In genomic region chr12:51696157-51696556, GRCm38 (mm10) we compare ENCODE assay signal across 27 mouse cellular contexts.
"Had no signal": no experiment of that assay in that cellular context is flagged by ENCODE, and none has a peak within 500 bp of the region (broad histone marks: within the 10 kb centered on the region; RNA-seq: fewer than 3 reads in every experiment).

No protein-coding gene starts in this region.

- H3K4me3 ChIP-seq: limb, embryonic 10.5 days; limb, embryonic 12.5 days; limb, embryonic 13.5 days; limb, embryonic 15.5 days; liver, embryonic 12.5 days; liver, embryonic 13.5 days; liver, embryonic 15.5 days; lung, embryonic 15.5 days; megakaryocyte, embryonic 14.5 days; midbrain, embryonic 10.5 days; midbrain, embryonic 12.5 days; midbrain, embryonic 13.5 days; midbrain, embryonic 15.5 days; myocyte had no signal

- H3K9me3 ChIP-seq: limb, embryonic 10.5 days; limb, embryonic 12.5 days; limb, embryonic 13.5 days; limb, embryonic 15.5 days; liver, embryonic 12.5 days; liver, embryonic 13.5 days; liver, embryonic 15.5 days; lung, embryonic 15.5 days; midbrain, embryonic 10.5 days; midbrain, embryonic 12.5 days; midbrain, embryonic 13.5 days; midbrain, embryonic 15.5 days had no signal

- DNase-seq: left cerebral cortex, postnatal 4 days; liver; liver, embryonic 13.5 days; liver, postnatal 0 days; lung, adult 18-20 months; lung, adult 2 months; lung, embryonic 14.5 days; lung, postnatal 10 days; lung, postnatal 14 days; lung, postnatal 36 days; lung, postnatal 4 days; midbrain, embryonic 14.5 days had no signal

- H3K36me3 ChIP-seq: limb, embryonic 10.5 days; limb, embryonic 12.5 days; limb, embryonic 13.5 days; limb, embryonic 15.5 days; liver, embryonic 12.5 days; liver, embryonic 13.5 days; liver, embryonic 15.5 days; lung, embryonic 15.5 days; midbrain, embryonic 10.5 days; midbrain, embryonic 12.5 days; midbrain, embryonic 13.5 days; midbrain, embryonic 15.5 days had no signal

- H3K4me1 ChIP-seq: limb, embryonic 12.5 days; midbrain, embryonic 12.5 days had no signal

- H3K27ac ChIP-seq: limb, embryonic 10.5 days; limb, embryonic 12.5 days; limb, embryonic 13.5 days; limb, embryonic 15.5 days; liver, embryonic 12.5 days; liver, embryonic 14.5 days; liver, embryonic 15.5 days; lung, embryonic 15.5 days; macrophage; midbrain, embryonic 10.5 days; midbrain, embryonic 12.5 days; midbrain, embryonic 13.5 days; midbrain, embryonic 15.5 days had no signal

- H3K27me3 ChIP-seq: limb, embryonic 12.5 days; limb, embryonic 13.5 days; limb, embryonic 15.5 days; liver, embryonic 12.5 days; liver, embryonic 13.5 days; liver, embryonic 15.5 days; lung, embryonic 15.5 days; megakaryocyte, embryonic 14.5 days; midbrain, embryonic 12.5 days; midbrain, embryonic 13.5 days; midbrain, embryonic 15.5 days had no signal
